Mouse (Mus musculus) brain, adult 2 months (tissue): ENCODE measurements at regions not wholly inside any gene's neighbourhood (a gene's known extent, or its start where the extent isn't known, plus 50 kb on each side); places are given as distances from the start of the nearest gene placed in this dataset.
A peak's percentile ranks its signal among the peaks of the same experiment; 100 is the strongest.

ENCODE experiments used
- DNase-seq: peaks from one replicate; pipeline ENCODE4 v3.0.0; 2011; ENCODE audit warnings: low read depth, low spot score

DNA sequence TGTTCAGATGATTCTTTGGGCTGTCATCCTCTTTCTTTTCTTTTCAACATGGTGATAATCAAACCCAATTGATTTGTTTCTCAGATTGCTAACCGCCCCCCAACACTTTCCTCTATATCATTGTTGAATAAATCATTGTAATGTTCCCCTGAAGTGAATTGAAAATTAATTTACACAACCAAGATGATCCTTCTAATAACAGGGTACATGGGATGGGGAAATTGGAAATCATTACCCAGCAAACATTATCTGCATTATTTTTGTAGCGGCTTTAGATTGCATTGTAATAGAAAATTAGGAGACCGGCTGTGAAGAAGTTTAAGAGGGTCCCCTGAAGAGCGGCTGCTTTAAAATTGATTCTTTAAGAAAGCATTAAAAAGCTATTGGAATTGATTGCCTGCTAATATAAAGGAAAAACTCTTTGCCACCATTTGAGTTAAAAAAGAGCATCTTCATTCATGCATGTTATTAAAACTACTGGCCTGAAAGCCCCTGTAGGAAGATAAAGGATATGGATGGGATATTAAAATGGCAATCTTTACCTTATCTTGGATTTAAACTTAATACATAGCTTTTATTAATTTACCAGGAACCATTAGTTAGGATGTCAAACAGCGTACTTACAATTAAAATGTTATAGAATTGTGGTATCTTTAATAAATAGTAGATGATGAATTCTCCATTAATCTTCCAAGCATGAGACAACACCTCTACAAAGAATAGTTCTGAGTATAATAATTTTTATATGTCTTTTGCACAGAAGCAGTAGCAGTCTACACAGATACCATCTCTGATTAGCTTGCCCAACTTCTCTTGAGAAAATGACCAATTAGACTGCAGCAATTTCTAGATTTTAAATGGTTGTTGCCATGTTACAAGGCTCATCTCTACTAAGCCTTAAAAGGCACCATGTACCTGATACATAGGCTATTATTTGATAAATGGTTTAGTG is 127.0 kb upstream of the Hs3st5 start:
- DNase-seq = no peak

DNA sequence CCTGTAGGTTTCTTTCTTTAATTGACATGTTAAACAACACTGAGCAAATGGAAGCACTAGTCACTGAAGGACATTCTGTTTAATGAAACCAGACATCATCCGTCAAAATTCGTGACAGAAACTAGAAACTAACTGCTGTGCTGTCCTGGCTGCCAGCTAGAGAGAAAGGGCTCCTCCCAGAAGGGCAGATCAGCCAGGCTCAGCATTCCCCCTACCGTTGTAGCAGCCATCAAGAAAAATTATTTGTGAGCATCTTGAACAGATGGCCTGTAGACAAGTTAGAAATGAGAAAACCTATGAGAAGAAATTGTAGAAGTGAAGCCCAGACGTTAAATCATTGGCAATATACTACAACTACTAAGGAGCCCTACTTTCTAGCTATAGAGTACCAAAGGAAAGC is 123.3 kb upstream of the Hs3st5 start:
- peak; percentile 6 for DNase-seq

DNA sequence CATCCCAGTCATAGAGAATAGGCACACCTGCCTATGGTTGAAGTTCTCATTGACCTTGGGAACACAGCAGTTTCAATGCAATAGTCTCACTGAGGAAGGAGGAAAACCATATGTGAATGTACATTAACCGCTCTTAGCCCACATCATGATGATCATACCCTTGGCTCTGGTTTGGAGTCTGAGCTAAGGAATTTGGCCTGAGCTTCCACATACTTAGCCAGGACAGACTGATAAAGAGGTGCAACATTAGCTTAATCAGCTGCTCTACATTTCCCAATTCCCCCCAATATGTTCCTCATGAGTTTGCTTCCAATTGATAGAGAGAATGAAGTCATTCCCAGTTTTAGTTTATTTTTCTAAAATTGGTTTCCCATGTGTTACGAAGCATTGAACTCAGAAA is 116.6 kb upstream of the Hs3st5 start:
- no peak for DNase-seq

DNA sequence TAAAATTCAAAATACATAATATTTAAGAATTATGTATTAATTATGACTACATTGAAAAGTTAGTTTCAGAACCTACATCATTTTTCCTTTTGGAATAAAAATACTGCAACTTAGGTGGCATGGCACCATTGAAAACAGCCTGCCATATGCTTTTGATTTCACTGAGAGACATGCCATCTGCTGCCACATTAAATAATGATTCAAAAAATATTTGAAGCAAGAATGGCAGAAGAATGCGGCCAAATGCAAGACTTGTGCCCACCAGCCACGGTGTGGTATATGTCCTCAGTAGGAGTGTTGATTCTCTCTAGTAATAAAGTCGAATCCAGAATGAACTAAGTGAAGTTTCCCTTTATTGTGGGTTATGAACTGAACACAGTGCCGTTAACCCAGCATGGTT is 113.0 kb upstream of the Hs3st5 start:
- peak; percentile 32 for DNase-seq

DNA sequence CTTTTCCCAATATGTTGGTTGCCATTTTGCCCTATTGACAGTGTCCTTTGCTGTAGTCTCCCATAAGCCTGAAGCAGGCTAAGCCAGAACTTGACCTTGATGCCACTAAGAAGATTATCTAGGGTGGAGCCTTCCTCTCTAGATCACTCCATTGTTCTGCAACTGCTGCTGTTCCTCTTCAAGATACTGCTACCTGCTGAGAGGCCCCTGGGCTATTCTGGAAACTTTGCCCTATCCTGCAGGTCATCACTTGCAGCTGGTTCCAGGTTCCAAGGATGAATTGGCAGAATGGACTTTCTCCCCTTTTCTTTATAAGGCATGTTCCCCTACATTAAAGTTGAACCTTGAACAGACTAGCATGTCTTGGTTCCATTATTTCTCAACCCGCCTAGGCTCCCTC is 110.0 kb upstream of the Hs3st5 start:
- DNase-seq = no peak

DNA sequence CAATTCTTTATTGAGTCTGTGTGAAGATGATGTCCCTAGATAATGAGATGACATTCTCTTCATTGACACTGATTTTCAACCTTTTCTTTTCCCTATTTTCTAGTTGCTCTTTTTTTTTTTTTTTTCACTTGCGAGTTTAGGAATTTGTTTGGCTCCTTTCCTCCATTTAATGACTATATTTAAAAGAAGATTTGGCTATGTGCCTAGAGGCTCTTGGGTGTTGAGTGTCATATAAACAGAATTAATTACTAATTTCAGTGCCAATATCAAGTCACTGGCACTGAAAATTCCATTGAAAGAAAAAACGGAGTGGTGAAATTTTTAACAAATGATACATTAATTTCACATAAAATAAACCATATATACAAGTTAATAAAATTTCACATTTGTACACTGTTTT is 98.6 kb upstream of the Hs3st5 start:
- peak; percentile 3 for DNase-seq

DNA sequence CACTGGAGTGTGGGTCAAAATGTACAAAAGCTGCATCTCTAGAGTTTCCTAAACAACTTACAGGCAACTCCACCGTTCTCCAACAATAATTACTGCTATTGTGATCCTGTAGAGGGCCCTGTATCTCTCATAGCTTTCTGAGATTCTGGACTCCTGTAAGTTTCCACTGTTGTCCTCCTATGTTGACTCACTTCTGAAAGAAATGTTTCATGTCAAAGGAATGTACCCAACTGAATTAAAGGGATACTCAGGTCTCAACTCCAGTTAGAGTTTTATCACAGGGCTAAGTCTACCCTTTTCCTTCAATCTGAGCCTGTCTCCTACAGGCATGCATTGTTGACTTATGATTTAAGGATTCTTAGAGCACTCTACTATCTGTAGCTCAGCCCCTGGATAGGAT is 75.3 kb upstream of the Hs3st5 start:
- DNase-seq = no peak

DNA sequence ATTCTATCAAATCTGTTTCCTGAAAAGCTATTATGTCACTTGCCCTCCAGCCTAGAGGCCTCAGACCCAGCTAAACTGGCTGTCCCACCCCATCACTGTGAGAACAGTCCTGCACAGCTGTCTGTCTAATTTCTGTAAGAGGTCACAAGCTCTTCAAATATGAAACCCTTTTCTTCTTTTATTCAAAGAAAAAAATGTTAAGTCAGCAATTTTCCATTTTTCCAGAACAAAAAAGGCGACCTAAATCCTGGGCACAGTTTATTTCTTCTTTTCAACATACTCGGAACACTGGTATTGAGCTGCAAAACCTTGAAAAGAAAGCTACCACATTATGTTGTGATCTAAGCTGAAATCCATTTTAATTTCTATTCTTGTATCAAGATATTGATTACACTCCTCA is 69.2 kb upstream of the Hs3st5 start:
- DNase-seq = no peak
